Mouse (Mus musculus): ENCODE data around the gene Syngap1. TPM values are rescaled to one million over a fixed set of nuclear protein-coding genes. Genes with fewer than 3 reads are reported as not detected.

The Syngap1 gene
- total and polyA plus RNA-seq, 3 experiments, result 7.3 to 88.0 (median 24.1) TPM

GRCm38 (mm10) chr17:26961572-26962240 lies 20.7 kb downstream of the Syngap1 start:
- no peak for ATAC-seq (ENCODE audit: extremely low read depth, insufficient number of reproducible peaks, low FRiP score, poor library complexity, severe bottlenecking)
- TF ChIP-seq GATA1 (IDR thresholded peaks at IDR 0.05; ENCODE audit: borderline replicate concordance, low read length) (no peak), GATA2 (IDR thresholded peaks at IDR 0.05; ENCODE audit: borderline replicate concordance, low read depth, low read length) (no peak), CTCF (IDR thresholded peaks at IDR 0.05; ENCODE audit: low read depth, low read length) (no peak), POLR2AphosphoS5 (IDR thresholded peaks at IDR 0.05; ENCODE audit: insufficient replicate concordance, low read depth, low read length) (no peak), TAL1 (conservative IDR thresholded peaks at IDR 0.05; ENCODE audit: low read depth, low read length) (no peak)

GRCm38 (mm10) chr17:26966993-26967392 lies 25.9 kb downstream of the Syngap1 start:
- H3K9me3 ChIP-seq (replicated peaks), result no peaks in the 10 kb centered on the region
- H3K27me3 ChIP-seq (ENCODE audit: insufficient read depth, low read length), result no peaks in the 10 kb centered on the region
- peaks cover 21% of the 10 kb centered on the region for H3K4me1 ChIP-seq (ENCODE audit: insufficient read depth, low read depth, low read length)
- no peak for TF ChIP-seq TAL1 (conservative IDR thresholded peaks at IDR 0.05; ENCODE audit: low read depth, low read length)
- no peak for TF ChIP-seq POLR2AphosphoS5 (IDR thresholded peaks at IDR 0.05; ENCODE audit: insufficient replicate concordance, low read depth, low read length)
- TF ChIP-seq CTCF (IDR thresholded peaks at IDR 0.05; ENCODE audit: low read depth, low read length), result no peak
- TF ChIP-seq GATA1 (IDR thresholded peaks at IDR 0.05; ENCODE audit: borderline replicate concordance, low read length), result no peak
- TF ChIP-seq GATA2 (IDR thresholded peaks at IDR 0.05; ENCODE audit: borderline replicate concordance, low read depth, low read length), result no peak
- DNase-seq (ENCODE audit: low spot score), result no peak
- no peak overlapping the region for H3K4me3 ChIP-seq (ENCODE audit: low read depth, low read length)
- peaks cover 84% of the 10 kb centered on the region for H3K36me3 ChIP-seq (replicated peaks)
- ATAC-seq (ENCODE audit: extremely low read depth, insufficient number of reproducible peaks, low FRiP score, poor library complexity, severe bottlenecking), result no peak

More at GRCm38 (mm10) chr17:26961572-26962240, 20.7 kb downstream of the Syngap1 start:
- Histone ChIP-seq H3K9me3 (replicated peaks) (no peaks in the 10 kb centered on the region), H3K36me3 (replicated peaks) (peaks cover 96% of the 10 kb centered on the region), H3K27me3 (ENCODE audit: insufficient read depth, low read length) (no peaks in the 10 kb centered on the region; the same call in 1 of the 2 replicates), H3K4me1 (ENCODE audit: insufficient read depth, low read depth, low read length) (peaks cover 48% of the 10 kb centered on the region), H3K4me3 (ENCODE audit: low read depth, low read length) (no peak overlapping the region)
- DNase-seq (ENCODE audit: low spot score), result no peak

GRCm38 (mm10) chr17:26967477-26967876 lies 26.4 kb downstream of the Syngap1 start:
- peaks cover 21% of the 10 kb centered on the region for H3K4me1 ChIP-seq (ENCODE audit: insufficient read depth, low read depth, low read length)
- DNase-seq (ENCODE audit: low spot score), result no peak
- H3K4me3 ChIP-seq (ENCODE audit: low read depth, low read length), result no peak overlapping the region
- no peak for ATAC-seq (ENCODE audit: extremely low read depth, insufficient number of reproducible peaks, low FRiP score, poor library complexity, severe bottlenecking)
- TF ChIP-seq CTCF (IDR thresholded peaks at IDR 0.05; ENCODE audit: low read depth, low read length) (no peak), GATA1 (IDR thresholded peaks at IDR 0.05; ENCODE audit: borderline replicate concordance, low read length) (no peak), TAL1 (conservative IDR thresholded peaks at IDR 0.05; ENCODE audit: low read depth, low read length) (no peak), POLR2AphosphoS5 (IDR thresholded peaks at IDR 0.05; ENCODE audit: insufficient replicate concordance, low read depth, low read length) (no peak), GATA2 (IDR thresholded peaks at IDR 0.05; ENCODE audit: borderline replicate concordance, low read depth, low read length) (no peak)
- no peaks in the 10 kb centered on the region for H3K27me3 ChIP-seq (ENCODE audit: insufficient read depth, low read length)
- H3K9me3 ChIP-seq (replicated peaks), result no peaks in the 10 kb centered on the region
- peaks cover 80% of the 10 kb centered on the region for H3K36me3 ChIP-seq (replicated peaks)

- Histone ChIP-seq H3K4me1 (ENCODE audit: insufficient read depth, low read depth, low read length) (peaks cover 21% of the 10 kb centered on the region), H3K27me3 (ENCODE audit: insufficient read depth, low read length) (no peaks in the 10 kb centered on the region), H3K9me3 (replicated peaks) (no peaks in the 10 kb centered on the region), H3K4me3 (ENCODE audit: low read depth, low read length) (no peak overlapping the region), H3K36me3 (replicated peaks) (peaks cover 72% of the 10 kb centered on the region)
- TF ChIP-seq TAL1 (conservative IDR thresholded peaks at IDR 0.05; ENCODE audit: low read depth, low read length) (no peak), POLR2AphosphoS5 (IDR thresholded peaks at IDR 0.05; ENCODE audit: insufficient replicate concordance, low read depth, low read length) (no peak), CTCF (IDR thresholded peaks at IDR 0.05; ENCODE audit: low read depth, low read length) (no peak), GATA1 (IDR thresholded peaks at IDR 0.05; ENCODE audit: borderline replicate concordance, low read length) (no peak), GATA2 (IDR thresholded peaks at IDR 0.05; ENCODE audit: borderline replicate concordance, low read depth, low read length) (no peak)
- no peak for DNase-seq (ENCODE audit: low spot score)
- no peak for ATAC-seq (ENCODE audit: extremely low read depth, insufficient number of reproducible peaks, low FRiP score, poor library complexity, severe bottlenecking)
Observed at GRCm38 (mm10) chr17:26968200-26968611, 27.2 kb downstream of the Syngap1 start.

GRCm38 (mm10) chr17:26969257-26969656 lies 28.2 kb downstream of the Syngap1 start:
- TF ChIP-seq TAL1 (conservative IDR thresholded peaks at IDR 0.05; ENCODE audit: low read depth, low read length) (no peak), POLR2AphosphoS5 (IDR thresholded peaks at IDR 0.05; ENCODE audit: insufficient replicate concordance, low read depth, low read length) (no peak), CTCF (IDR thresholded peaks at IDR 0.05; ENCODE audit: low read depth, low read length) (no peak), GATA1 (IDR thresholded peaks at IDR 0.05; ENCODE audit: borderline replicate concordance, low read length) (no peak)
- ATAC-seq (ENCODE audit: extremely low read depth, insufficient number of reproducible peaks, low FRiP score, poor library complexity, severe bottlenecking) (no peak), DNase-seq (ENCODE audit: low spot score) (no peak)
- Histone ChIP-seq H3K27me3 (ENCODE audit: insufficient read depth, low read length) (no peaks in the 10 kb centered on the region), H3K4me1 (ENCODE audit: insufficient read depth, low read depth, low read length) (peaks cover 30% of the 10 kb centered on the region), H3K36me3 (replicated peaks) (peaks cover 72% of the 10 kb centered on the region), H3K4me3 (ENCODE audit: low read depth, low read length) (no peak overlapping the region), H3K9me3 (replicated peaks) (no peaks in the 10 kb centered on the region)

- no peak for TF ChIP-seq TAL1 (conservative IDR thresholded peaks at IDR 0.05; ENCODE audit: low read depth, low read length)
- no peak for TF ChIP-seq CTCF (IDR thresholded peaks at IDR 0.05; ENCODE audit: low read depth, low read length)
- TF ChIP-seq GATA2 (IDR thresholded peaks at IDR 0.05; ENCODE audit: borderline replicate concordance, low read depth, low read length), result no peak
- TF ChIP-seq POLR2AphosphoS5 (IDR thresholded peaks at IDR 0.05; ENCODE audit: insufficient replicate concordance, low read depth, low read length), result no peak
- no peak for TF ChIP-seq GATA1 (IDR thresholded peaks at IDR 0.05; ENCODE audit: borderline replicate concordance, low read length)
- no peaks in the 10 kb centered on the region for H3K9me3 ChIP-seq (replicated peaks)
- no peak overlapping the region; the same call in 1 of the 2 replicates for H3K4me3 ChIP-seq (ENCODE audit: low read depth, low read length)
- DNase-seq (ENCODE audit: low spot score), result no peak
- peaks cover 72% of the 10 kb centered on the region for H3K36me3 ChIP-seq (replicated peaks)
- ATAC-seq (ENCODE audit: extremely low read depth, insufficient number of reproducible peaks, low FRiP score, poor library complexity, severe bottlenecking), result no peak
- no peaks in the 10 kb centered on the region for H3K27me3 ChIP-seq (ENCODE audit: insufficient read depth, low read length)
- H3K4me1 ChIP-seq (ENCODE audit: insufficient read depth, low read depth, low read length), result peaks cover 35% of the 10 kb centered on the region
Observed at GRCm38 (mm10) chr17:26970221-26970620, 29.2 kb downstream of the Syngap1 start.
